Mouse (Mus musculus) spleen, postnatal 10 days (tissue): ENCODE measurements at regions not wholly inside any gene's neighbourhood (a gene's known extent, or its start where the extent isn't known, plus 50 kb on each side); places are given as distances from the start of the nearest gene placed in this dataset.

ENCODE experiments used
- DNase-seq, 2 experiments: peaks; one replicate each; pipeline ENCODE4 v3.0.0; 2021 to 2022; ENCODE audit warnings: low spot score in 2 of 2

GRCm38 (mm10) chr5:96931091-96931490 lies 66.4 kb upstream of the Bmp2k start:
- DNase-seq = no peak

- DNase-seq = no peak
These were observed 65.8 kb upstream of the Bmp2k start for GRCm38 (mm10) chr5:96931576-96932152.

- no peak for DNase-seq
These were observed 61.2 kb upstream of the Bmp2k start for GRCm38 (mm10) chr5:96936239-96936638.

GRCm38 (mm10) chr5:96938718-96939117 lies 58.8 kb upstream of the Bmp2k start:
- DNase-seq = no peak

- no peak for DNase-seq
These were observed 58.2 kb upstream of the Bmp2k start for GRCm38 (mm10) chr5:96939273-96939672.

- DNase-seq = no peak
These were observed 57.1 kb upstream of the Bmp2k start for GRCm38 (mm10) chr5:96940170-96941086.

- DNase-seq = no peak
These were observed 56.4 kb upstream of the Bmp2k start for GRCm38 (mm10) chr5:96941087-96941468.

GRCm38 (mm10) chr5:96941518-96941917 lies 56.0 kb upstream of the Bmp2k start:
- no peak for DNase-seq
